14 mouse cellular contexts compared by ENCODE assay signal in genomic region chr2:160334111-160334661, GRCm38 (mm10). TPM values are rescaled to one million over a fixed set of nuclear protein-coding genes. Genes with fewer than 3 reads are reported as not detected.
DNase-seq lines count a peak whose midpoint lies in the region; ATAC-seq and TF ChIP-seq lines count a peak whose summit lies in the region.
"Had no signal": no experiment of that assay in that cellular context is flagged by ENCODE, and none has a peak within 500 bp of the region (broad histone marks: within the 10 kb centered on the region; RNA-seq: fewer than 3 reads in every experiment).

TSS of gene Gm826 (minus strand) at chr2:160334162.

- WGBS in heart, adult 2 months = 18% methylated on average over 4 of the region's 4 CpGs
- 39% methylated on average over 4 of the region's 4 CpGs for WGBS in intestine, embryonic 16.5 days
- WGBS in hindbrain, embryonic 12.5 days = 60% methylated on average over 4 of the region's 4 CpGs
- 62% methylated on average over 4 of the region's 4 CpGs for WGBS in hindbrain, embryonic 11.5 days

- TF ChIP-seq CTCF in heart, adult 2 months (IDR thresholded peaks at IDR 0.05) = no peak

- H3K27ac ChIP-seq in heart, adult 2 months = peak within 1 kb of the TSS; percentile 4
- H3K27ac ChIP-seq in intestine, embryonic 16.5 days (ENCODE audit: low read length) = peak within 1 kb of the TSS; percentile 87
- no peak within 1 kb of the TSS for H3K27ac ChIP-seq in hindbrain, embryonic 12.5 days
- H3K27ac ChIP-seq in hindbrain, embryonic 11.5 days (ENCODE audit: low read depth, low read length) = no peak within 1 kb of the TSS

- peak; percentile 97 for DNase-seq in heart, adult 11 months
- DNase-seq in heart, postnatal 25 days (ENCODE audit: low spot score) = no peak
- peak; percentile 47 to 68 for DNase-seq in heart, adult 2 months
- DNase-seq in lung, postnatal 10 days = peak; percentile 75
- no peak for DNase-seq in cerebellum, adult 11-12 months
- no peak for DNase-seq in hindbrain, embryonic 11.5 days (ENCODE audit: low spot score)
- DNase-seq: layer of hippocampus, adult 9-11 months; thymus, adult 18-20 months had no signal

- no peak within 1 kb of the TSS for H3K4me2 ChIP-seq in intestine, embryonic 16.5 days (ENCODE audit: low read depth, low read length)
- no peak within 1 kb of the TSS for H3K4me2 ChIP-seq in hindbrain, embryonic 12.5 days (replicated peaks)
- no peak within 1 kb of the TSS for H3K4me2 ChIP-seq in hindbrain, embryonic 11.5 days (replicated peaks; ENCODE audit: low read depth, low read length)
- H3K4me2 ChIP-seq: liver, embryonic 11.5 days had no signal

- no peaks in the 10 kb centered on the region for H3K79me2 ChIP-seq in heart, adult 2 months (replicated peaks; ENCODE audit: control insufficient read depth, insufficient read depth, low read length)

- intact Hi-C loops in heart, postnatal 25 days (cut with DNase I) = no loop called here
- intact Hi-C loops in heart, adult 2 months (cut with DNase I) = no loop called here

- no peaks in the 10 kb centered on the region for H3K27me3 ChIP-seq in heart, adult 2 months (ENCODE audit: control insufficient read depth, insufficient read depth, low read length)
- no peaks in the 10 kb centered on the region for H3K27me3 ChIP-seq in intestine, embryonic 16.5 days (replicated peaks; ENCODE audit: control insufficient read depth, insufficient read depth, low read length)
- H3K27me3 ChIP-seq in hindbrain, embryonic 12.5 days = 0 out of 2 replicates have a peak, but pooled peaks cover 2% of the 10 kb centered on the region
- no peaks in the 10 kb centered on the region for H3K27me3 ChIP-seq in hindbrain, embryonic 11.5 days (ENCODE audit: control insufficient read depth, insufficient read depth, low read length)

- H3K9me3 ChIP-seq in intestine, embryonic 16.5 days (ENCODE audit: control insufficient read depth, low read length) = no peaks in the 10 kb centered on the region
- H3K9me3 ChIP-seq in hindbrain, embryonic 12.5 days (replicated peaks) = no peaks in the 10 kb centered on the region
- no peaks in the 10 kb centered on the region for H3K9me3 ChIP-seq in hindbrain, embryonic 11.5 days (ENCODE audit: control insufficient read depth, low read length)

- ATAC-seq in intestine, embryonic 16.5 days = no peak
- ATAC-seq in hindbrain, embryonic 12.5 days (ENCODE audit: low FRiP score) = no peak
- no peak for ATAC-seq in hindbrain, embryonic 11.5 days (ENCODE audit: low FRiP score)

- no peak within 1 kb of the TSS for H3K9ac ChIP-seq in heart, adult 2 months (ENCODE audit: low read depth, low read length)
- H3K9ac ChIP-seq in intestine, embryonic 16.5 days (ENCODE audit: low read depth, low read length) = no peak within 1 kb of the TSS
- no peak within 1 kb of the TSS for H3K9ac ChIP-seq in hindbrain, embryonic 12.5 days
- no peak within 1 kb of the TSS for H3K9ac ChIP-seq in hindbrain, embryonic 11.5 days (ENCODE audit: low read depth, low read length)

- H3K4me1 ChIP-seq in heart, adult 2 months (ENCODE audit: control insufficient read depth, insufficient read depth, low read length) = peaks cover 5% of the 10 kb centered on the region
- H3K4me1 ChIP-seq in intestine, embryonic 16.5 days (ENCODE audit: control insufficient read depth, insufficient read depth, low read length) = peaks cover 15% of the 10 kb centered on the region
- H3K4me1 ChIP-seq in hindbrain, embryonic 12.5 days = 0 out of 2 replicates have a peak, but pooled peaks cover 2% of the 10 kb centered on the region
- no peaks in the 10 kb centered on the region for H3K4me1 ChIP-seq in hindbrain, embryonic 11.5 days (replicated peaks; ENCODE audit: control insufficient read depth, insufficient read depth, low read length)

- 0 out of 2 replicates have a peak, but pooled peaks have one; percentile 62 for TF ChIP-seq EP300 in heart, adult 2 months (IDR thresholded peaks at IDR 0.05; ENCODE audit: insufficient read depth, low read depth, low read length)

- no peak for TF ChIP-seq POLR2A in heart, adult 2 months (IDR thresholded peaks at IDR 0.05; ENCODE audit: insufficient read depth, low read depth, low read length)

- H3K36me3 ChIP-seq in heart, adult 2 months (ENCODE audit: control insufficient read depth, insufficient read depth, low read length) = no peaks in the 10 kb centered on the region
- H3K36me3 ChIP-seq in intestine, embryonic 16.5 days (ENCODE audit: control insufficient read depth, insufficient read depth, low read length) = no peaks in the 10 kb centered on the region
- no peaks in the 10 kb centered on the region for H3K36me3 ChIP-seq in hindbrain, embryonic 12.5 days
- no peaks in the 10 kb centered on the region for H3K36me3 ChIP-seq in hindbrain, embryonic 11.5 days (ENCODE audit: control insufficient read depth, insufficient read depth, low read length)

- peak within 1 kb of the TSS; percentile 9; the same call in 1 of the 2 replicates for H3K4me3 ChIP-seq in heart, adult 2 months
- H3K4me3 ChIP-seq in intestine, embryonic 16.5 days (ENCODE audit: low read length) = no peak within 1 kb of the TSS
- no peak within 1 kb of the TSS for H3K4me3 ChIP-seq in hindbrain, embryonic 12.5 days
- H3K4me3 ChIP-seq in hindbrain, embryonic 11.5 days (ENCODE audit: low read depth, low read length) = no peak within 1 kb of the TSS
- H3K4me3 ChIP-seq: erythroblast, embryonic 14.5 days had no signal

RNA-seq across cellular contexts. Expression of gene Gm826, which starts in this region (rescaled TPM):
- 1 to 10 TPM; 8.1 to 9.4 TPM for total RNA-seq in heart, postnatal 25 days (2021)
- 1 to 10 TPM; 7.8 to 8.3 TPM for total RNA-seq in heart, adult 2 months (2021)
- polyA plus RNA-seq in heart, adult 2 months (2012; rRNA removed) = 10.9 and 21.5 TPM in 2 replicates
- polyA plus RNA-seq in intestine, embryonic 16.5 days (2015; fragmentation: Nextera tagmentation; extraction: Ambion mirVana) = 24.3 and 29.2 TPM in 2 replicates
- polyA plus RNA-seq in hindbrain, embryonic 12.5 days (2016; fragmentation: Nextera tagmentation; extraction: Ambion mirVana) = not detected in 2 replicates
- 0.45 TPM in 1 of 2 replicates, not detected in the other for polyA plus RNA-seq in hindbrain, embryonic 11.5 days (2014; fragmentation: Nextera tagmentation; extraction: Ambion mirVana)
- polyA plus RNA-seq: CD4-positive, CD25-positive, alpha-beta regulatory T cell, adult 4 months; erythroblast, embryonic 14.5 days; gonadal fat pad, adult 2 months had no signal

Comparison
In these comparisons a context has a peak if more than half of its experiments do, and no peak if none do; other contexts are left out.
1. DNase-seq: peak in heart, adult 11 months (single experiment), heart, adult 2 months (2 of 2) and lung, postnatal 10 days (single experiment); none in heart, postnatal 25 days (single experiment), cerebellum, adult 11-12 months (single experiment) and hindbrain, embryonic 11.5 days (single experiment).
2. H3K27ac ChIP-seq: peak in heart, adult 2 months (single experiment) and intestine, embryonic 16.5 days (single experiment); none in hindbrain, embryonic 12.5 days (single experiment) and hindbrain, embryonic 11.5 days (single experiment).